Mouse (Mus musculus) embryonic stem cell, embryonic (primary cell): ENCODE measurements around the gene Gnai3.

Source experiments
- CTCF ChIA-PET, 4 experiments: fragments of 300-600 bp in 2 of 4; fragments of 350-600 bp in 2 of 4; sonication (Branson Sonifier 250); formaldehyde crosslinking; loops; one replicate each; lab custom pipeline; 2022; ENCODE audit warnings: inconsistent platforms in 2 of 4; lab: Charles Lee
- POLR2A ChIA-PET, 4 experiments: fragments of 300-600 bp in 2 of 4; fragments of 350-600 bp in 2 of 4; sonication (Branson Sonifier 250); formaldehyde crosslinking; loops; one replicate each; lab custom pipeline; 2022; ENCODE audit warnings: antibody characterized with exemption in 4 of 4, inconsistent platforms in 1 of 4; lab: Charles Lee

Gene Gnai3

GRCm38 (mm10) chr3:108145534-108146445, at the start of gene Gnai3:
Gene Gnai3, minus strand, starts transcription at chr3:108146146.
- ChIA-PET CTCF (interaction anchor here in 3 of 4 experiments (0.5 to 3.5 kb wide), 26 partner anchors 9 to 347 kb away, joined by 3 to 52 read pairs (median 3); partner anchors contain the start of genes Gstm6 (in 2 of the 3), Atxn7l2 (in 1 of the 3), Cyb561d1 (in 1 of the 3) and Gstm1 (in 1 of the 3)), POLR2A (interaction anchor here (0.5 to 3.6 kb wide), 104 partner anchors 8 to 812 kb away, joined by 3 to 29 read pairs (median 4); partner anchors contain the start of genes Gpr61 (in 3 of the 4), Gstm7 (in 3 of the 4), Ahcyl1 (in 2 of the 4) and Ampd2 (in 2 of the 4))

GRCm38 (mm10) chr3:108195287-108195686, 49.3 kb upstream of the Gnai3 start:
- POLR2A ChIA-PET, result interaction anchor here in 1 of 4 experiments (1.1 to 13.7 kb wide), 2 partner anchors 7 to 10 kb away, joined by 3 to 158 read pairs; partner anchors contain the start of gene Amigo1

GRCm38 (mm10) chr3:108193686-108194085, 47.7 kb upstream of the Gnai3 start:
- CTCF ChIA-PET, result no interaction called here
- POLR2A ChIA-PET, result interaction anchor here in 2 of 4 experiments (1.0 to 11.5 kb wide), 3 partner anchors 8 to 17 kb away, joined by 3 to 158 read pairs (median 11); partner anchors contain the start of genes Atxn7l2 (in 1 of the 2) and Cyb561d1 (in 1 of the 2)

More at GRCm38 (mm10) chr3:108195287-108195686, 49.3 kb upstream of the Gnai3 start:
- CTCF ChIA-PET, result interaction anchor here in 1 of 4 experiments (0.6 kb wide), 1 partner anchor 85 kb away, joined by 9 read pairs; no protein-coding TSS in a partner anchor

- POLR2A ChIA-PET, result interaction anchor here in 2 of 4 experiments (1.1 to 11.5 kb wide), 5 partner anchors 12 to 258 kb away, joined by 3 to 158 read pairs (median 16); partner anchors contain the start of genes Cyb561d1 (in 2 of the 2), Atxn7l2 (in 1 of the 2) and Gstm7 (in 1 of the 2)
- CTCF ChIA-PET, result interaction anchor here in 2 of 4 experiments (1.1 to 2.1 kb wide), 5 partner anchors 11 to 25 kb away, joined by 4 to 9 read pairs (median 5); partner anchors contain the start of gene Cyb561d1 (in 2 of the 2)
Observed at GRCm38 (mm10) chr3:108189897-108190296, 44.0 kb upstream of the Gnai3 start.

GRCm38 (mm10) chr3:108188716-108189490, 43.0 kb upstream of the Gnai3 start:
- ChIA-PET CTCF (interaction anchor here in 3 of 4 experiments (0.6 to 2.4 kb wide), 8 partner anchors 9 to 704 kb away, joined by 3 to 9 read pairs (median 5); partner anchors contain the start of gene Cyb561d1 (in 2 of the 3)), POLR2A (interaction anchor here (0.6 to 11.5 kb wide), 7 partner anchors 12 to 257 kb away, joined by 3 to 158 read pairs (median 5); partner anchors contain the start of genes Cyb561d1 (in 3 of the 4), Atxn7l2 (in 2 of the 4) and Gstm7 (in 1 of the 4))

GRCm38 (mm10) chr3:108187111-108187795, 41.3 kb upstream of the Gnai3 start:
- ChIA-PET POLR2A (interaction anchor here (0.6 to 11.5 kb wide), 14 partner anchors 9 to 360 kb away, joined by 3 to 158 read pairs (median 4); partner anchors contain the start of genes Atxn7l2 (in 2 of the 4), Cyb561d1 (in 2 of the 4), Gnai3 (in 1 of the 4) and Psma5 (in 1 of the 4)), CTCF (interaction anchor here in 2 of 4 experiments (0.6 to 2.4 kb wide), 5 partner anchors 10 to 468 kb away, joined by 3 to 8 read pairs (median 5); partner anchors contain the start of gene Cyb561d1 (in 2 of the 2))

- CTCF ChIA-PET, result interaction anchor here (0.5 to 2.0 kb wide), 9 partner anchors 12 to 318 kb away, joined by 3 to 6 read pairs (median 4); partner anchors contain the start of gene Cyb561d1 (in 3 of the 4)
- POLR2A ChIA-PET, result interaction anchor here in 3 of 4 experiments (0.5 to 11.5 kb wide), 18 partner anchors 14 to 258 kb away, joined by 3 to 158 read pairs (median 4); partner anchors contain the start of genes Cyb561d1 (in 3 of the 3), Atxn7l2 (in 2 of the 3), Gnai3 (in 1 of the 3) and Psma5 (in 1 of the 3)
Observed at GRCm38 (mm10) chr3:108186098-108187047, 40.4 kb upstream of the Gnai3 start, which contains the start of gene Amigo1. Gene Amigo1, plus strand, starts transcription at chr3:108186335.

- CTCF ChIA-PET, result interaction anchor here (0.5 to 1.4 kb wide), 8 partner anchors 11 to 28 kb away, joined by 3 to 6 read pairs (median 4); partner anchors contain the start of gene Cyb561d1 (in 1 of the 4)
- POLR2A ChIA-PET, result interaction anchor here (0.5 to 11.5 kb wide), 19 partner anchors 10 to 374 kb away, joined by 3 to 158 read pairs (median 4); partner anchors contain the start of genes Cyb561d1 (in 3 of the 4), Atxn7l2 (in 2 of the 4), Gnai3 (in 1 of the 4) and Psma5 (in 1 of the 4)
Observed at GRCm38 (mm10) chr3:108185460-108186097, 39.6 kb upstream of the Gnai3 start.

- ChIA-PET CTCF (interaction anchor here in 3 of 4 experiments (0.6 to 1.4 kb wide), 7 partner anchors 12 to 20 kb away, joined by 3 to 6 read pairs (median 3); partner anchors contain the start of gene Cyb561d1 (in 2 of the 3)), POLR2A (interaction anchor here in 3 of 4 experiments (0.6 to 11.5 kb wide), 13 partner anchors 9 to 476 kb away, joined by 3 to 158 read pairs (median 4); partner anchors contain the start of genes Atxn7l2 (in 3 of the 3), Cyb561d1 (in 3 of the 3), Psrc1 (in 1 of the 3) and Sars (in 1 of the 3))
Observed at GRCm38 (mm10) chr3:108184742-108185141, 38.8 kb upstream of the Gnai3 start.

- CTCF ChIA-PET, result interaction anchor here in 3 of 4 experiments (0.8 to 2.4 kb wide), 5 partner anchors 14 to 237 kb away, joined by 3 to 11 read pairs (median 3); partner anchors contain the start of genes Cyb561d1 (in 1 of the 3) and Gstm6 (in 1 of the 3)
- POLR2A ChIA-PET, result interaction anchor here in 2 of 4 experiments (1.1 to 1.4 kb wide), 3 partner anchors 8 to 77 kb away, joined by 3 to 5 read pairs (median 3); partner anchors contain the start of gene Psma5 (in 1 of the 2)
Observed at GRCm38 (mm10) chr3:108180514-108180913, 34.6 kb upstream of the Gnai3 start.

- POLR2A ChIA-PET, result interaction anchor here in 1 of 4 experiments (0.6 to 1.1 kb wide), 3 partner anchors 9 to 55 kb away, joined by 3 to 4 read pairs (median 3); no protein-coding TSS in a partner anchor
Observed at GRCm38 (mm10) chr3:108178756-108179715, 33.1 kb upstream of the Gnai3 start.

GRCm38 (mm10) chr3:108174672-108175531, 29.0 kb upstream of the Gnai3 start:
- POLR2A ChIA-PET, result interaction anchor here in 3 of 4 experiments (0.5 to 1.3 kb wide), 10 partner anchors 10 to 817 kb away, joined by 3 to 8 read pairs (median 4); partner anchors contain the start of gene Cyb561d1 (in 1 of the 3)
- CTCF ChIA-PET, result interaction anchor here (0.5 to 1.7 kb wide), 10 partner anchors 8 to 486 kb away, joined by 3 to 19 read pairs (median 6); partner anchors contain the start of genes Amigo1 (in 1 of the 4), Atxn7l2 (in 1 of the 4) and Cyb561d1 (in 1 of the 4)

More at GRCm38 (mm10) chr3:108178756-108179715, 33.1 kb upstream of the Gnai3 start:
- CTCF ChIA-PET, result interaction anchor here (0.6 to 2.4 kb wide), 10 partner anchors 12 to 563 kb away, joined by 3 to 11 read pairs (median 4); partner anchors contain the start of genes Cyb561d1 (in 1 of the 4) and Gstm6 (in 1 of the 4)
